Mouse (Mus musculus): Measurements from ENCODE around the gene Ltf. TPM values are rescaled to one million over a fixed set of nuclear protein-coding genes. Genes with fewer than 3 reads are reported as not detected.

The Ltf gene
- polyA plus RNA-seq, 1 experiment from 2014 or later: 0.54 TPM

DNA sequence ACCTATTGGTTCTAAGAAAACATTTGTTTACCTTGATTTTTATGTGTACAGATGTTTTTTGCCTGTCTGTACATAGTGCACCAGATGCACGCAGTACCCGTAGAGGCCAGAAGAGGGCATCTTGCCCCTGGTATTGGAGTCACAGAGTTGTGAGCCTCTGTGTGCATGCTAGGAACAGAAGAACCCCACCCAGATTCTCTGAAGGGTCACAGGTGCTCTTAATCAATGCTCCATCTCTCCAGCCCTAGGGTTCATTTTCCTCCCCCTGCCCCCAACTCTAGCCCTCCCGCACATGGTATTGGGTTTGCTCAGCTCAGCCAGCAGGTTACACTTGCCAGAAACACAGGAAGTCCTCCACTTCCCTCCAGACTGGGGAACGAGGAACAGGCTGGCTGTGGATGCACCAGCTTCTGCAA, 51.5 kb downstream of the Ltf start:
- Histone ChIP-seq H3K9me3 (peaks cover 11% of the 10 kb centered on the region), H3K27me3 (no peaks in the 10 kb centered on the region), H3K4me1 (replicated peaks) (peaks cover 4% of the 10 kb centered on the region; the same call in 1 of the 2 replicates), H3K9ac (replicated peaks) (no peak overlapping the region), H3K4me2 (replicated peaks) (no peak overlapping the region), H3K4me3 (replicated peaks) (no peak overlapping the region), H3K36me3 (no peaks in the 10 kb centered on the region), H3K27ac (no peak overlapping the region)
- ATAC-seq: no peak
- 47% methylated on average over 4 of the region's 4 CpGs for WGBS

DNA sequence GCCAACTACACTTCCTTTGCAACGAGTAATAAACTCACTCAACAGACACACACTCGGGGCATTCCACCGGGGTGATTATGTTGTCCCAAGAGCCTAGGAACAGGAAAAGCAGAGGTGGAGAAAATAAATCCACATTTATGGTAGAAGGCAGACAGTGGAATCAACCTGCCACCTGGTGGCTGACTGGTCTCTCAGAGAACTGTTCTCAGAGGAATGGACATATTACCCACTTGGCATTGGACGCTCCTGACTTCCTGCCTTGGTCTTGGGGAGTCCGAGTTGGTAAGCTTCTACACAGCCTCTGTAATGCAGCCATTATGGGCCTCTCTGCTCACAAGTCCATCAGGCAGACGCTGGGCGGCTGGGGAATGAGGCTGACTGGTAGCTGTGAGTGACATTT, 53.1 kb downstream of the Ltf start:
- Histone ChIP-seq H3K4me1 (replicated peaks) (peaks cover 4% of the 10 kb centered on the region; the same call in 1 of the 2 replicates), H3K4me2 (replicated peaks) (no peak overlapping the region), H3K36me3 (no peaks in the 10 kb centered on the region), H3K27ac (no peak overlapping the region), H3K27me3 (no peaks in the 10 kb centered on the region), H3K9ac (replicated peaks) (no peak overlapping the region), H3K4me3 (replicated peaks) (no peak overlapping the region), H3K9me3 (peaks cover 11% of the 10 kb centered on the region)
- 69% methylated on average over 7 of the region's 7 CpGs for WGBS
- no peak for ATAC-seq

DNA sequence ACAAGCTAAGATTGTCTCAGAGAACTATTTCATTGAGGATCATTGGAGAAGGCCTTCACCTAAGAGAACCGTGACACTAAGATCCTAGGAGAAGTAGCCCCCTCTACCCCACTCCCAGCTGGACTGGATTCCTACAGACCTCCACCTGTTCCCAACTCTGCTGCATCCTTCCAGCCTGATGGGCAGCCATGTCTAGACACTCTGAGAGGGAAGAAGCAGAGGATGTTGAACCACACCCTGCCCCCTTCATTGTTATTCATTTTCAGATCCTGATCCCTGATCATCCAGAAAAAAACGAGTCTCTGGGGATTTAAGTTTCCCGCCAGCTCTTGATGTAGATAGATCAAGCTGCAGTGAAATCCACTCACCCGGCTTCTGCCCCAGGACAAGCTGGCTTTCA, 53.9 kb downstream of the Ltf start:
- H3K36me3 ChIP-seq: no peaks in the 10 kb centered on the region
- WGBS: 67% methylated on average over 4 of the region's 4 CpGs

DNA sequence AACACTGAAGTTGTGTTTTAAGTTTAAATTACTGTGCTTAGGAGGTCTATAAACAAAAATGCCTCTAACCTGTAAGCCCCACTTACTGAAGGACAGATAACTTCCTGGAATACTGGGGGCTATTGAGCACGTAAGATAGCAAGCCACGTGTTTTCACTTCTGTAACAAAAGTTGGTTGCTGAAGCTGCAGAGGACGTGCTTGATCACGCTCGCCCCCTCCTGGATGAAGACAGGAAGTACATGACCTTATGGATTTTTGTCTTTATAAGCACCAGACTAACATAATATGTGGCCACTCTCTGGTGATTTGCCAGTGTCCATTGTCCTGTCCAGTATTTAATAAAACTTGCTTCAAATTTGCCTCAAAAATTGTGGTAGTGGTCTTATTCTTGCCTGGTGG, 58.7 kb downstream of the Ltf start:
- Histone ChIP-seq H3K4me1 (replicated peaks) (no peaks in the 10 kb centered on the region), H3K36me3 (no peaks in the 10 kb centered on the region), H3K4me2 (replicated peaks) (no peak overlapping the region), H3K9ac (replicated peaks) (no peak overlapping the region), H3K9me3 (peaks cover 18% of the 10 kb centered on the region), H3K27me3 (no peaks in the 10 kb centered on the region), H3K4me3 (replicated peaks) (no peak overlapping the region), H3K27ac (no peak overlapping the region)
- ATAC-seq: no peak
- WGBS: 62% methylated on average over 5 of the region's 5 CpGs

More for the DNA sequence above, 53.9 kb downstream of the Ltf start:
- H3K4me2 ChIP-seq (replicated peaks): no peak overlapping the region
- no peak overlapping the region for H3K27ac ChIP-seq
- H3K27me3 ChIP-seq: no peaks in the 10 kb centered on the region
- H3K4me1 ChIP-seq (replicated peaks): peaks cover 4% of the 10 kb centered on the region; the same call in 1 of the 2 replicates
- no peak overlapping the region for H3K4me3 ChIP-seq (replicated peaks)
- ATAC-seq: no peak
- no peak overlapping the region for H3K9ac ChIP-seq (replicated peaks)
- peaks cover 17% of the 10 kb centered on the region for H3K9me3 ChIP-seq

DNA sequence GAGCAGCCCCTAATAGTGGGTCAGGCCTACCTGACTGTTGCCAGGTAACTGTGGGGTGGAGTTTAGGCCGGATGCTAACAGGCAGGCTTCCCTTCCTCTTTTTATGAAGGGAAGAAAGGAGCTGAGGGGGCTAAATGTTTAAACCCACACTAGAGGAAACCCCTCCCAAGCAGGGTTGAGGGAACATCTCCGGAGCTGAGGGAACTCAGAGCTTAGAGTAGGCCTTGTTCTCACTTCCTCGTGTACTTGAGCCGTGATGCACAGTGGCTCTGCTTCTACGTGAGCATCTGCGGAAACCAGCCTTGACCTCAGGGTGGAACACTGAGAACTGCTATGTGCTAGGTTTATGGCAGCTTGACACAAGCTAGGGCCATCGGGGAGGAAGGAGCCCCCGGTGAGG, 61.7 kb downstream of the Ltf start:
- Histone ChIP-seq H3K27ac (no peak overlapping the region), H3K9me3 (peaks cover 7% of the 10 kb centered on the region; the same call in 1 of the 2 replicates), H3K4me2 (replicated peaks) (no peak overlapping the region), H3K9ac (replicated peaks) (no peak overlapping the region), H3K36me3 (no peaks in the 10 kb centered on the region), H3K4me1 (replicated peaks) (no peaks in the 10 kb centered on the region), H3K27me3 (peaks cover 3% of the 10 kb centered on the region; the same call in 1 of the 2 replicates), H3K4me3 (replicated peaks) (no peak overlapping the region)
- no peak for ATAC-seq
- 92% methylated on average over 8 of the region's 8 CpGs for WGBS

DNA sequence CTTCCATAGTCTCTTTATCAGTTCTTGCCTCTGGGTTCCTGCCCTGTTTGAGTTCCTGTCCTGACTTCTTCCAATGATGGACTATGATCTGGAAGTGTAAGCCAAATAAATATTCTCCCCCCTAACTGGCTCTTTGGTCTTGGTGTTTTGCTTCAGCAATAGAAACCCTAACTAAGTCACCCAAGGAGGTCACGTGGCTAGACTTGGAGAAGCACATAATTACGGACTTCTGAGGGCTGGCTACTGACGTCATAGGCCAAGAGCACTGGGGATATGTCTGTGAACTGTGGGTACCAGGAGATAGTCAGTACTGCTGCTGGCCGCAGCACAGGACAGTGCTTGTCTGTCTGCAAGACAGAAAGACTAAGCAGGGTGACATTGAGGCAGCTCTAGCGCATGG, 62.7 kb downstream of the Ltf start:
- Histone ChIP-seq H3K27ac (no peak overlapping the region), H3K4me1 (replicated peaks) (no peaks in the 10 kb centered on the region), H3K4me2 (replicated peaks) (no peak overlapping the region), H3K9ac (replicated peaks) (no peak overlapping the region), H3K27me3 (peaks cover 3% of the 10 kb centered on the region; the same call in 1 of the 2 replicates), H3K9me3 (peaks cover 7% of the 10 kb centered on the region; the same call in 1 of the 2 replicates), H3K4me3 (replicated peaks) (no peak overlapping the region), H3K36me3 (no peaks in the 10 kb centered on the region)
- 87% methylated on average over 5 of the region's 5 CpGs for WGBS
- ATAC-seq: no peak

DNA sequence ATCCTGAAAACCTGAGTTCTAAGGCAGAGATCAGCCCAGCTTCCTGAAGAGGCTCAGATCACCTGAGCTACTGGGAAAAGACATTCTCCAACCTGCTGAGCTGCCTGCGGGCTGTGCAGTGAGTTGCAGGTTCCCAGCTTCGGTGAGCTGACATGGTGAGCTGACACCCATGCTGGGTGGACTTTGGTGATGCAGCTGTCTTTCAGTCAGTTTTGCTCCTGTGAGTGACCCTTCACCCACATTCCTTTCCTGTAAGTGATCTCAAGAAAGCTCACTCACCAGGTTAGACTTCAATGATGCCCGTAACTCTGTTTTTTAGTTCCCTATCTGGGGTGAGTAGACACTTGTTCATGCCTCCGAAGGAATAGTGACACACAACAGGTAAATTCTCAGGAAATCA, 66.3 kb downstream of the Ltf start:
- 67% methylated on average over 4 of the region's 4 CpGs for WGBS
- H3K27me3 ChIP-seq: peaks cover 3% of the 10 kb centered on the region; the same call in 1 of the 2 replicates
- no peaks in the 10 kb centered on the region for H3K9me3 ChIP-seq
- H3K4me1 ChIP-seq (replicated peaks): peaks cover 8% of the 10 kb centered on the region
- no peak overlapping the region for H3K27ac ChIP-seq
- no peak overlapping the region for H3K4me3 ChIP-seq (replicated peaks)
- no peak overlapping the region for H3K4me2 ChIP-seq (replicated peaks)
- no peak for ATAC-seq
- no peak overlapping the region for H3K9ac ChIP-seq (replicated peaks)
- no peaks in the 10 kb centered on the region for H3K36me3 ChIP-seq

DNA sequence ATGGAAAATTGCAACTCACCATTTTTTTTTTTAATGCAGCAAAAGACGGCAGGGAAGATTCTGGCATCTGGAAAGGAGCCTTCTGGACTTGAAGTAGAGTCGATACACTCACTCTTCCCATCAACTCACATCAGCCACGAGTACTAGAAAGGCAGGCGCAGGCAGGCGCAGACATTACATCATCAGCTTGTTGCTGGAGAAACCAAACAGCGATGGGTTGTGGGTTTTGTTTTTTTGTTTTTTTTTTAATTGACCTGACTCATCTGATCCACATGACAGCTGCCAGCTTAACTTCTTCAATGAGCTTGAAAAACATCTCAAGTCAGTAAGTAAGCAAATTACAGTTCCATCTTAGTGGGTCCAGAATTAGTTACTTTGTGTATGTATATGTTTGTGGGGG, 67.1 kb downstream of the Ltf start:
- H3K27ac ChIP-seq: no peak overlapping the region
- H3K4me3 ChIP-seq (replicated peaks): no peak overlapping the region
- 75% methylated on average over 6 of the region's 6 CpGs for WGBS
- H3K4me1 ChIP-seq (replicated peaks): peaks cover 8% of the 10 kb centered on the region
- no peak for ATAC-seq
- H3K27me3 ChIP-seq: peaks cover 3% of the 10 kb centered on the region; the same call in 1 of the 2 replicates
- no peak overlapping the region for H3K4me2 ChIP-seq (replicated peaks)
- H3K9ac ChIP-seq (replicated peaks): no peak overlapping the region
- H3K36me3 ChIP-seq: no peaks in the 10 kb centered on the region
- H3K9me3 ChIP-seq: no peaks in the 10 kb centered on the region

DNA sequence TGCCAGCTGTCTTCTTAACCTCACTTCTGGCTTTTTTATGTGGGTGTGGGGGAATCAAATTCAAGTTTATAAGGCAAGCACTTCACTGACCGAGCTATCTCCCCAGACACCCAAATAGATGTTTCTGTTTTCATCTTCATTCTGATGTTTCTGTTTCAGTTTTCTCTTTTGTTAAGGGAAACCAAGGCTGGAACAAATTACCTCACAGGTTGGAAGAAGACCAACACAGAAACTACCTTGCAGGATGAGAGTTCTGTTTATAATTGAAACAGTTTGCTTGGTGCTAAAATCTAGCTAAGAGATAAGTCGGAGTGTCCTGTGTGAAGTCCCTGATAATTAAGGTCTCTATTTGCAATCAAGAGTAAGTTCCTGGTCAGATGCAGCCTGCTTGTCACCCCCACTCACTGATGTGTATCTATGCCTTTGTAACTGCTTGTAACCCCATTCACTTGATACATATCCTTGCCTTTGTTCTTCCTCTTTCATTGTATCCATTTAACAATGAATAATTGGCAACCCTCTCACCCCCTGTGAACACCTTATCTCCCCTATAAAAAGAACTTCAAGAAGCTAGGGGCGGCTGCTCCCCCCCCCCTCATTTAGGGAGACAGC, 68.0 kb downstream of the Ltf start:
- no peak for ATAC-seq
- WGBS: 25% methylated on average over 3 of the region's 3 CpGs

DNA sequence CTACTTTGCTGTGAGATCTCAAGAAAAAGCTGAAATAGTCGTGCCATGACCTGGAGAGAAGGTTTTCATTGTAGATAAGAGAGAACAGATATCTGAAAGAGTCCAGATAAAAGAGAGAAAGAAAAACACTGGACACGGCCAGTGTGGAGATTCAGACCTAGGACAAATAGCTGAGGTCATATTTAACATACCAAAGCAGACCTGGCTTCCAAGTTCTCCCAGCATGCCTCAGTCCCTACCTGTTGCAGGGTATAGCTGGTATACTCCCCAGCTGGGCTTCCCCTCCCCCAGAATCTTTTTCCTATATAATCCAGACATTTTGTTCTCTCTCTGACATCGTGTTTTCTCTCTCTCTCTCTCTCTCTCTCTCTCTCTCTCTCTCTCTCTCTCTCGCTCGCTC, 68.9 kb downstream of the Ltf start:
- 15% methylated on average over 5 of the region's 5 CpGs for WGBS

More for the DNA sequence above, 68.0 kb downstream of the Ltf start:
- H3K9ac ChIP-seq (replicated peaks): no peak overlapping the region
- no peaks in the 10 kb centered on the region for H3K9me3 ChIP-seq
- H3K4me3 ChIP-seq (replicated peaks): no peak overlapping the region
- no peaks in the 10 kb centered on the region for H3K36me3 ChIP-seq
- H3K27ac ChIP-seq: no peak overlapping the region
- H3K4me2 ChIP-seq (replicated peaks): no peak overlapping the region
- H3K4me1 ChIP-seq (replicated peaks): peaks cover 8% of the 10 kb centered on the region
- H3K27me3 ChIP-seq: peaks cover 3% of the 10 kb centered on the region; the same call in 1 of the 2 replicates

DNA sequence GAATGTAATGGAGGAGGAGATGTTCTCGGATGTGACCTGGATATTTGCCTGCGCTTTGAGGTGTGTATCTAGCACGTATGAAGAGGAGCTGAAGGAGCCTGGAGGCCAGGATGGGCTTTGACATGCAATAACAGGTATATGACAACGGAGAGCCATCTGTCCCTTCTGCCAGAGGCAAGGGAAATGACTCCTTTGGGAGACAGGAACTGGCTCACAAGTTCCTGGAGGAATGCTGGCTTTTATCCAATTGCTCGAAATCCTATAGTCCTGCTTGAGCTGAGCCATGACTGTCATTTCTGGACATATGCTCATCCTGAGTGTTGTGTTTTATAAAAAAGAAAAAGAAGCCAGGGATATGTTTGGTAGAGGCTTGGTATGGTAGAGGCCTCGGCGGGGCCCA, 69.8 kb downstream of the Ltf start:
- H3K9me3 ChIP-seq: no peaks in the 10 kb centered on the region
- H3K4me1 ChIP-seq (replicated peaks): peaks cover 8% of the 10 kb centered on the region
- H3K27ac ChIP-seq: no peak overlapping the region
- H3K4me2 ChIP-seq (replicated peaks): no peak overlapping the region
- H3K36me3 ChIP-seq: no peaks in the 10 kb centered on the region
- no peak overlapping the region for H3K4me3 ChIP-seq (replicated peaks)
- H3K27me3 ChIP-seq: peaks cover 3% of the 10 kb centered on the region; the same call in 1 of the 2 replicates
- no peak overlapping the region for H3K9ac ChIP-seq (replicated peaks)
- ATAC-seq: no peak
- 41% methylated on average over 7 of the region's 7 CpGs for WGBS

More for the DNA sequence above, 68.9 kb downstream of the Ltf start:
- H3K27ac ChIP-seq: no peak overlapping the region
- no peak overlapping the region for H3K4me3 ChIP-seq (replicated peaks)
- H3K9ac ChIP-seq (replicated peaks): no peak overlapping the region
- no peak for ATAC-seq
- H3K9me3 ChIP-seq: no peaks in the 10 kb centered on the region
- H3K4me2 ChIP-seq (replicated peaks): no peak overlapping the region
- peaks cover 3% of the 10 kb centered on the region; the same call in 1 of the 2 replicates for H3K27me3 ChIP-seq
- H3K4me1 ChIP-seq (replicated peaks): peaks cover 8% of the 10 kb centered on the region
- no peaks in the 10 kb centered on the region for H3K36me3 ChIP-seq
